Mouse (Mus musculus): ENCODE results near the gene Ssr4.
"Not testable (repeated sequence)": the region's sequence is repeated elsewhere in the genome, so short reads cannot be mapped to it uniquely, and the experiment has no call there.

Gene Ssr4

GRCm38 (mm10) chrX:73786364-73787224 lies at the start of gene Ssr4, which contains the start of gene Idh3g:
Ssr4 (plus strand) TSS chrX:73787028.
Idh3g (minus strand) TSS chrX:73786897.
- DNase-seq (ENCODE audit: low spot score): peak; percentile 91

DNA sequence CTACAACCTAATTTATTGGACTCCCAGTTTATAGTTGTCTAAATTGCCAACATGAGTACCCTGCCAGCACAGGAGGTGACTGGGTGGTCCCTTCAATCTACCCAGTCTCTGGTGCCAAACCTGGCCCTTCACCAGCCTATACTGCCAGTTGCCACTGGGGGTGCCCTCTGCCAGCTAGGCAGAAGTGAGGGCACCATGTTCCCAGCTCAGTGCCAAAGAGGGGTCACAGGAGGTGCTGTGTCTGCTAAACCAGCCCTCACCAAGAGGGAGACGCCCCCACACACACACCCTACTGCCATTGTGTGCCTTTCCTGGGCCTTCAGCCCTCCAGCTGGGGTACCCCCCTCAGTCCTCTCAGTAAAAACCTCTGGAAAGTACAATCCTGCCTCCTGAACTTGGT lies 48.7 kb upstream of the Ssr4 start:
- DNase-seq (ENCODE audit: low spot score): no peak

DNA sequence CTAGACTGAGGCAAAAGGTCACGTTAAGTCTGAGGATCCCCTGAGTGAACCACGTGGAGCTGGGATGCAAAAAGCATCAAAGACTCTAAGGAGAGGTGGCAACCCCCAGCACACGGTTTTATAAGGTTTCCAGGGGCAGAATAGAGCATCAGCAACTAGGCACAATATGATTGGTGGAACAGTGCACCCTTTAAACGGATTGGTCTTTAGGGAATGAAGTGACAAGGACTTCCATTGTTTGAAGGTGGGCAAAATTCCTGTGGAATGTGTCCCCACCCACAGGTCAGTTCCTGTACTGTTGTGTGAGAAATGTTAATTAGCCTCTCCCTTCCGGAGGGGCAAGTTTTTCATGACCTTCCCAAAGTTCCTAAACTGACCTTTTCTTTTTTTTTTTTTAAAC lies 47.7 kb upstream of the Ssr4 start:
- DNase-seq (ENCODE audit: low spot score): no peak

- not testable (repeated sequence) for DNase-seq (ENCODE audit: low spot score)
These were observed 47.0 kb upstream of the Ssr4 start for GRCm38 (mm10) chrX:73739841-73740240.

DNA sequence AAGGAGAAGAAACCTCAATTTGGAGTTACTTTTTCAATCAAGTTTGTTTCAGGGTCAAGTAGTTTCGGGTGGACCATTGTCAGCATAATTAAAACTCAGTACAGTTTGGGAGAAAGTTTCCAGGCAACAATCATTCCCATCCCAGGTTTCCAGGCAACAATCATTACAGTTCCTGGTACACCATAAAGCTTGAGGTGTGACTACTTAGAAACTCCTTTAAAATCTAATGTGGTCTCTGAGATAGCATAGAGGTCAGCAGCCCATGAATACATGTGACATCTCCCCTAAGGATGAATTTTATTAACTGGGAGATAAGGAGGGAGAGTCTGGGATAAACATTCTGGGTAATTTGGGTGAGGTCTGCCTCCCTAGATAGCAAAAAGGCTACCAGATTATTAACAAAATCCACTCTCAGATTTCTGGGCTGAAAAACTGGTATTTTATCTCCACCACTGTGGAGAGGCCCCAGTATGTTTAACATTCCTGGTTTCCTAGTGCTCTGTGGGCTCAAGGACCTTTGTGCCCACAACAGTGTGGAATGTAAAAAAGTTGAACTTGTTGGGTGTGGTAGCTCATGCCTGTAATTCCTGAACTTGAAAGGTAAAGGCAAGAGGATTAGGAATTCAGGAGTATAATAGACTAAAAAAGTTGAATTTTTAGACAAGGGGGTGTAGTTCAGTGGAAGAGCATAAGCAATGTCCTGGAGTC lies 41.9 kb upstream of the Ssr4 start:
- no peak for DNase-seq (ENCODE audit: low spot score)

DNA sequence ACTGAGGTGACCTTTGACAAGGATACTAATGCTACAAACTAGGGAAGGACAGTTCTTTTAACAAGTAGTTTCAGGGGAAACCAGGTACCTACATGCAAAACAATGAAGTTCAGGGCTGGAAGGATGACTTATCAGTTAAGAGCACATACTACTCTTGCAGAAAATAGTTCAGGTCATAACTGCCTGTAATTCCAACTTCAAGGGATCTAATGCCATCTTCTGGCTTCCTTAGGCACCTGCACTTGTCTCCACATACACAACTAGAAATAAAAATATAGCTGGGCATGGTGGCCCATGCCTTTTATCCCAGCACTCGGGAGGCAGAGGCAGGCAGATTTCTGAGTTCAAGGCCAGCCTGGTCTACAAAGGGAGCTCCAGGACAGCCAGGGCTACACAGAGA lies 37.9 kb upstream of the Ssr4 start:
- no peak for DNase-seq (ENCODE audit: low spot score)

DNA sequence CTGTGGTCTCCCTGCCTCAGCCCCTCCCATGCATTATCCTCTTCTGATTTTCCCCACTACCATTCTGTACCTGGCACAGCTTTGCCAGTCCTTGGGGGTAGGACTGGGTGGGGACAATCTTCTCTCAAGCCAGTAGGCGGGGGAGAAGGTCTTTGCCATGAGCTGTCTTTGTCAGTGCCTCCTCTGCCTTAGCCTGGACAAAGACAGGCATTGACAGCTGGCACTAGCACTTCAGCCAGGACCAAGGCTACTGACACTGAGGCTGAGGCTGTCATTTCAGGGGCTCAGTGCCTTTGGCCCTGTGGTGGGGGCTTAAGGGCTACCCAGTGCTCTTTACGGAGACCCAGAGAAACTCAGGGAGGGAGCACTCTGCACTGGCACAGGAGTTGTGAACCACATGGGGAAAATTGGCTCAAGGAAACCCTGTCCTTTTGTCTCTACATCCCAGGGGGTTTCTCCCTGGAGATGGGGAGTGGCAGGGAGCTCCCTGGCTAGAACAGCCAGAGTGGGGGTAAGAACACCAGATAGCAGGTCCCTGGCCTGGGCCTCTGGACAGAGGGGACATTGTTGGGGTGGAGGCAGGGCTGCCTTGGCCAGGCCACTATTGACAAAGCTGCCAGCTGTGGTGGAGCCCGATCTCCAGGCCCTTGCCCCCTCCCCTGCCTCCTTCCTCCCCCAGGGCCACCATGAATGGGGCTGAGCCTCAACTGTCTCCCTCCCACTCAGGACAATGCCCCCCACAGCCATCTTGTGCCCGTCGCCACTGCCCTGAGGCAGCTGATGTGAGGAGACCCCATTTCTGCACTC lies 30.3 kb upstream of the Ssr4 start, which contains the start of gene Plxnb3:
Plxnb3 (plus strand) TSS at position 757 of the 807 bp plus-strand sequence.
- DNase-seq (ENCODE audit: low spot score): no peak

DNA sequence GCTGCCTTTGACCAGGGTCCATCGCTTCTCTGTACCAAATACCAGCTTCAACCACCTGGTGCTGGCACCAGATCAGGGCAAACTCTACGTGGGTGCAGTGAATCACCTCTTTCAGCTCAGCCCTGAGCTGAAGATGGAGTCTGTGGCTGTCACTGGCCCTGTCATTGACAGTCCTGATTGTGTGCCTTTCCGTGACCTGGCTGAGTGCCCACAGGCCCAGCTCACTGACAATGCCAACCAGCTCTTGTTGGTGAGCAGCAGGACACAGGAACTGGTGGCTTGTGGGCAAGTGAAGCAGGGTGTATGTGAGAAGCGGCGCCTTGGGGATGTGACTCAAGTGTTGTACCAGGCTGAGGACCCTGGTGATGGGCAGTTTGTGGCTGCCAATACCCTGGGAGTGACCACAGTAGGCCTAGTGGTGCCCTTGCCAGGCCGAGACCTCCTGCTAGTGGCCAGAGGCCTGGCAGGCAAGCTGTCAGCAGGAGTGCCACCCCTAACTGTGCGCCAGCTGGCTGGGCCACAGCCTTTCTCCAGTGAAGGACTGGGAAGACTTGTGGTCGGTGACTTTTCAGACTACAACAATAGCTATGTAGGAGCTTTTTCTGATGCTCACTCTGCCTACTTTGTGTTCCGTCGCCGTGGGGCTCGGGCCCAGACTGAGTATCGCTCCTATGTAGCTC lies 28.1 kb upstream of the Ssr4 start:
- no peak for DNase-seq (ENCODE audit: low spot score)

DNA sequence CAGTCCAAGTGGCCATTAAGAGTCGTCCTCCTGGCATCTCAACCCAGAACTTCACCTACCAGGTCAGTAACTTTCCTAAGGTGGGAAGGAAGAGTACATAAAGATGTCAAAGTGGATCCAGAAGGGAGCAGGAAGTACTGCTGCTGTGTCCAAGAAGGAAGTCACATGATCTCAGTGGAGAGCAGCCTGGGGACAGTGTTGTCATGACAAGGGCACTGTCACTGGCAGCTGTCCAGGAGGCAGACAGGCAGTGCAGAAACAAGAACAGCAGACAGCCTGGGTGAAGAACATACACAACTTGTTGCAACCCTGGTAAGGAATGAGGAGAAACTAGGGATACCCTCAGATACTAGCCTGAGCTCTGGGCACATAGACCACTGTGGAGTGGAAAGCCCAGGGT lies 21.5 kb upstream of the Ssr4 start:
- DNase-seq (ENCODE audit: low spot score): no peak

- no peak for DNase-seq (ENCODE audit: low spot score)
These were observed 19.6 kb upstream of the Ssr4 start for GRCm38 (mm10) chrX:73767267-73767666.

GRCm38 (mm10) chrX:73774168-73774760 lies 12.6 kb upstream of the Ssr4 start, which contains the start of gene Srpk3:
Srpk3 (plus strand) TSS chrX:73774405.
- no peak for DNase-seq (ENCODE audit: low spot score)

- no peak for DNase-seq (ENCODE audit: low spot score)
These were observed 11.9 kb upstream of the Ssr4 start for GRCm38 (mm10) chrX:73774802-73775483.

DNA sequence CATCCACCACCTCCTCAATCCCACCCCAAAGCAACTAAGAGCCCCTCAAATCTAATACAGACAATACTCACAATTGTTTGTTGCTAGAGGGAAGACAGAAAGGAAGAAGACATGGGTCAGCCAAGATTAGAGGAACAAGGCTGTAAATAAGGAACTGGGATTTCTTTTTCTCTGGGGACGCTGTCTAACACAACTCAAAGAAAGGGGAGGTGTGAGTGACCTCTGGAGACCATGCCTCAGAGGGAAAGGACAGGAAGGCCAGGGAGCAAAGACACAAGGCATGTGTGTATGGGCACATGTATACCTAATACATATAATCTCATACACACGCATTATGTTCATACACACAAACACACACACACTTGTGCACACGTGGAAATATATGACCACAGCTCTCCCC lies 4.6 kb upstream of the Ssr4 start:
- no peak for DNase-seq (ENCODE audit: low spot score)

DNA sequence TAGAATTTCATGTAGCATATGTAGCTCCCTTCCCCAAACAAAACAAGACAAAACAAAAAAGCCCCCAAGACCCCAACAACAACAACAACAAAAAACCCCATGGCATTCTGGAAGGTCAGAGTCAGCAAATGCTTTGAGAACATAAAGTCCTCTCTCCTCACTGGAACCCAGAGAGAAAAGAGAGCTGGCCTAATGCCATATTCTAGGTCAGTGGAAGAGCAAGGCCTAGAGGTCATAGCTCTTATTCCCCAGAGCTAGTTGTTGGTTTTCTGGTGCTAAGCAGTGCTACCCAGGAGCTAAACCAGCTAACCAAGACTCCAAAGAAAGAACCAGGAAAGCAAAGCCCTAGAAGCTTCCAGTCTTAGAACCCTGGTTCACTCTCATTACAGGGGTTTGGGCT lies 1.2 kb upstream of the Ssr4 start:
- no peak for DNase-seq (ENCODE audit: low spot score)

DNA sequence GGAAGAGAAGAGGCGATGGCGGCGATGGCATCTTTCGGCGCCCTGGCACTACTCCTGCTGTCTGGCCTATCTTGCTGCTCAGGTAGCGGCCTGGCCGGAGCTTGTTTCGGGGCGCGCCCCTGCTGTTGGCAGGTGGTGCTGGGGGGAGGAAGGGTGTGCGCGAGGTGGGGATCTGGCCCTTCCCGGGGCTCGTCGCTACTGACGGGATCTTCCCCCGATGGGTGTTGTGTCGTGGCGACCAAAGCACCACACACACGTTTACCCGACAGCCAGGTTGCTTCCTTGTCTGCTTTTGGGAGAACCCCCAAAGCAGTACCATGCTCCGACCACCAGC lies 364 bp downstream of the Ssr4 start:
- DNase-seq (ENCODE audit: low spot score): no peak

GRCm38 (mm10) chrX:73788501-73788900 lies 1.7 kb downstream of the Ssr4 start:
- no peak for DNase-seq (ENCODE audit: low spot score)

GRCm38 (mm10) chrX:73793039-73793438 lies 6.2 kb downstream of the Ssr4 start:
- DNase-seq (ENCODE audit: low spot score): no peak

GRCm38 (mm10) chrX:73793505-73793904 lies 6.7 kb downstream of the Ssr4 start:
- DNase-seq (ENCODE audit: low spot score): no peak

GRCm38 (mm10) chrX:73797511-73797910 lies 10.7 kb downstream of the Ssr4 start:
- no peak for DNase-seq (ENCODE audit: low spot score)

DNA sequence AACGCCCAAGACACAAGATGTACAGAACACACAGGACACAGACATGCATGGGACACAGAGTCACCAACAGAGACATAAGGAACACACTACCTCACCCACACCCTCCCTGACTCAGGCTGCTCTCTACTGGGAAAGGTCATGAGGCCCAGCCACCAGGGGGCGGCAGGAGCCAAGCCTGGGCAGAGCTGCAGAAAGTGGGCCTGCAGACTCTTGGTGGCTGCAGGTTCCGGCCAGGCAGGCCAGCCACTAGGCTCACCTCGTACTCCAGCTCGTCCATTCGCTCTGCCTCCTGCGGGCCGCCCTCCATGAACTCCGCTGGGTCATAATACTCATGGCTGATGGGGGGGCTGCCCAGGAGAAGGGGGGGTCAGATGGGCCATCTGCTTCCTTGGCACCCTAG lies 11.7 kb downstream of the Ssr4 start:
- no peak for DNase-seq (ENCODE audit: low spot score)

DNA sequence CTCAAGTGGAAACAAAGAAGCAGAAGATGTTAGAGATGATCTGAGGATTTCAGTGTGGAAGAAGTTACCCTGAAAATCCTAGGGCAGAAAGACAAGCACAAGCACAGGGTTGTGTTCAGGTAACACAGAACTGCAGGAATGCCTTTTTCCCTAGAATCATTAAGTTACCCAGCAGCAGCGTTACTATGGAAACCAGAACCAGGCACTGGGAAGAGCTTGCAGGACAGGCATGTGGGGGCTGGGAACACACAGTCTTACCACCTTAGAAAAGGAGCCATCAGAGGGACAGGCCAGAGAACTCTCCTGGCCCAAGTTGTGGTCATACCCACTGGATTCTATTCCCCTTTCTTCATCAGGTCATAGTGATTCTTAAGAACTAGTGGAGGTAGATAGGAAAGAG lies 19.0 kb downstream of the Ssr4 start:
- no peak for DNase-seq (ENCODE audit: low spot score)

Measured in layer of hippocampus, adult 9-10 months (tissue).